Mouse (Mus musculus) intestine, postnatal 0 days (tissue): ENCODE results near the gene Ipcef1. TPM values are rescaled to one million over a fixed set of nuclear protein-coding genes. Genes with fewer than 3 reads are reported as not detected.

Experiments
- ATAC-seq: fragments of 200-750 bp; cut with Nextera tagmentation; 2 replicates; pipeline ENCODE4 v1.8.0; 2017; ENCODE audit warnings: mild to moderate bottlenecking, moderate TSS enrichment, moderate library complexity
- H3K27ac ChIP-seq: fragments of 300-500 bp; sonication (generic); 2 replicates; pipeline ENCODE4 v1.5.1; 2014; ENCODE audit warnings: mild to moderate bottlenecking, low read depth, low read length, moderate library complexity
- H3K27me3 ChIP-seq: fragments of 300-500 bp; sonication (generic); replicated peaks from 2 replicates; pipeline ENCODE4 v1.6.1; 2014; ENCODE audit warnings: low read length, mixed read lengths; ENCODE audit not compliant: control insufficient read depth, insufficient read depth
- H3K36me3 ChIP-seq: fragments of 300-500 bp; sonication (generic); 2 replicates; pipeline ENCODE4 v1.6.1; 2014; ENCODE audit warnings: mild to moderate bottlenecking, moderate library complexity; ENCODE audit not compliant: control insufficient read depth, insufficient read depth
- H3K4me1 ChIP-seq: fragments of 300-500 bp; sonication (generic); replicated peaks from 2 replicates; pipeline ENCODE4 v1.6.1; 2014; ENCODE audit warnings: antibody characterized with exemption, low read length, mixed read lengths; ENCODE audit not compliant: control insufficient read depth, insufficient read depth
- H3K4me2 ChIP-seq: fragments of 300-500 bp; sonication (generic); replicated peaks from 2 replicates; pipeline ENCODE4 v1.6.1; 2014; ENCODE audit warnings: low read depth, mild to moderate bottlenecking, moderate library complexity
- H3K4me3 ChIP-seq: fragments of 300-500 bp; sonication (generic); 2 replicates; pipeline ENCODE4 v1.5.1; 2014; ENCODE audit warnings: low read depth, low read length
- H3K9ac ChIP-seq: fragments of 300-500 bp; sonication (generic); 2 replicates; pipeline ENCODE4 v1.6.1; 2014; ENCODE audit warnings: mild to moderate bottlenecking, low read depth, low read length
- H3K9me3 ChIP-seq: fragments of 300-500 bp; sonication (generic); 2 replicates; pipeline ENCODE4 v1.6.1; 2016; ENCODE audit warnings: mixed run types; ENCODE audit not compliant: control insufficient read depth
- CTCF ChIP-seq: sonication (generic); IDR thresholded peaks from 2 replicates; pipeline ENCODE4 v1.5.1; 2016; ENCODE audit warnings: low read depth, mild to moderate bottlenecking, control low read depth, antibody characterized with exemption, moderate library complexity
- WGBS: fragments of 180-500 bp; shearing (Covaris S2); extraction: QIAGEN DNeasy Blood & Tissue Kit; methylation state at CpG from one replicate; pipeline ENCODE4 v1.1.7; 2014; 5-methylcytosine and 5-hydroxymethylcytosine counted together
- polyA plus RNA-seq: library from polyadenylated mRNA; unstranded; fragments of >200 nt; fragmentation: Nextera tagmentation; extraction: Ambion mirVana; gene quantifications from 2 replicates; pipeline ENCODE4 v1.2.1, GENCODE M21; 2015

Gene Ipcef1
- polyA plus RNA-seq, 1 experiment from 2014 or later: 0.12 TPM

- TF ChIP-seq CTCF: no peak
- Histone ChIP-seq H3K36me3 (no peaks in the 10 kb centered on the region), H3K4me3 (no peak overlapping the region), H3K9me3 (no peaks in the 10 kb centered on the region), H3K9ac (no peak overlapping the region), H3K27me3 (no peaks in the 10 kb centered on the region), H3K4me2 (no peak overlapping the region), H3K4me1 (no peaks in the 10 kb centered on the region), H3K27ac (no peak overlapping the region)
- 83% methylated on average over 3 of the region's 3 CpGs for WGBS
- ATAC-seq: no peak
These were observed 52.9 kb downstream of the Ipcef1 start for GRCm38 (mm10) chr10:6999355-6999754.

GRCm38 (mm10) chr10:6998576-6999250, 53.6 kb downstream of the Ipcef1 start:
- Histone ChIP-seq H3K4me2 (no peak overlapping the region), H3K4me3 (no peak overlapping the region), H3K4me1 (no peaks in the 10 kb centered on the region), H3K9me3 (no peaks in the 10 kb centered on the region), H3K27ac (no peak overlapping the region), H3K36me3 (no peaks in the 10 kb centered on the region), H3K27me3 (no peaks in the 10 kb centered on the region), H3K9ac (no peak overlapping the region)
- no peak for TF ChIP-seq CTCF
- 89% methylated on average over 4 of the region's 4 CpGs for WGBS
- no peak for ATAC-seq

- no peaks in the 10 kb centered on the region for H3K9me3 ChIP-seq
- no peak overlapping the region for H3K27ac ChIP-seq
- H3K4me1 ChIP-seq: no peaks in the 10 kb centered on the region
- TF ChIP-seq CTCF: no peak
- H3K27me3 ChIP-seq: no peaks in the 10 kb centered on the region
- 69% methylated on average over 3 of the region's 3 CpGs for WGBS
- no peaks in the 10 kb centered on the region for H3K36me3 ChIP-seq
- ATAC-seq: no peak
- H3K9ac ChIP-seq: no peak overlapping the region
- H3K4me2 ChIP-seq: no peak overlapping the region
- H3K4me3 ChIP-seq: no peak overlapping the region
These were observed 55.4 kb downstream of the Ipcef1 start for GRCm38 (mm10) chr10:6996895-6997294.

- Histone ChIP-seq H3K9ac (no peak overlapping the region), H3K4me2 (no peak overlapping the region), H3K27me3 (no peaks in the 10 kb centered on the region), H3K27ac (no peak overlapping the region), H3K4me1 (no peaks in the 10 kb centered on the region), H3K4me3 (no peak overlapping the region), H3K36me3 (no peaks in the 10 kb centered on the region), H3K9me3 (no peaks in the 10 kb centered on the region)
- no peak for TF ChIP-seq CTCF
- ATAC-seq: no peak
- 74% methylated on average over 1 of the region's 1 CpGs for WGBS
These were observed 63.7 kb downstream of the Ipcef1 start for GRCm38 (mm10) chr10:6988555-6988954.

GRCm38 (mm10) chr10:6987399-6988098, 64.7 kb downstream of the Ipcef1 start:
- H3K4me1 ChIP-seq: no peaks in the 10 kb centered on the region
- no peak overlapping the region for H3K4me2 ChIP-seq
- TF ChIP-seq CTCF: no peak
- no peak overlapping the region for H3K27ac ChIP-seq
- H3K36me3 ChIP-seq: no peaks in the 10 kb centered on the region
- WGBS: 67% methylated on average over 4 of the region's 4 CpGs
- H3K9ac ChIP-seq: no peak overlapping the region
- ATAC-seq: no peak
- H3K27me3 ChIP-seq: no peaks in the 10 kb centered on the region
- no peaks in the 10 kb centered on the region for H3K9me3 ChIP-seq
- H3K4me3 ChIP-seq: no peak overlapping the region

- no peak overlapping the region for H3K4me3 ChIP-seq
- H3K27me3 ChIP-seq: no peaks in the 10 kb centered on the region
- ATAC-seq: no peak
- TF ChIP-seq CTCF: no peak
- H3K4me1 ChIP-seq: no peaks in the 10 kb centered on the region
- H3K4me2 ChIP-seq: no peak overlapping the region
- no peak overlapping the region for H3K27ac ChIP-seq
- no peaks in the 10 kb centered on the region for H3K36me3 ChIP-seq
- no peak overlapping the region for H3K9ac ChIP-seq
- WGBS: 84% methylated on average over 4 of the region's 4 CpGs
- H3K9me3 ChIP-seq: no peaks in the 10 kb centered on the region
These were observed 66.0 kb downstream of the Ipcef1 start for GRCm38 (mm10) chr10:6986246-6986645.
